Mouse (Mus musculus): ENCODE data around the gene Dtx4.
"Not testable (repeated sequence)": the region's sequence is repeated elsewhere in the genome, so short reads cannot be mapped to it uniquely, and the experiment has no call there.

DNA sequence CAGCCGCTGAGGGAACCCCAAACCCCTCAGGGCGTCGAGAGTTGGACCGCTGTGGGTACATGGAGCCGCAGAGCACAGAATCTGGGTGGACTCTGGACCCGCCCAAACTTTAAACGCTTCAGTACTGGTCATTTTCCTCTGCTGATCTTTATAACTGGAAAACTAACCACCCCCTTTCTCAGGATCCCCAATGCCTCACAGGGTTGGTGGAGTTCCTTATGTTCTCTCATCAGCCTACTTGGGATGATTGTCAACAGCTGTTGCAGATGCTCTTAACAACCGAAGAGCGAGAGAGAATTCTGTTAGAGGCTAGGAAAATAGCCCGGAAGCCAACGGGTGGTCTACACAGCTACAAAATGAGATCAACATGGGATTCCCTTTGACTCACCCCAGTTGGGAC is 44.2 kb upstream of the Dtx4 start, which contains the start of gene Fam111a:
- TF ChIP-seq POLR2A (IDR thresholded peaks at IDR 0.05; ENCODE audit: insufficient read depth, low read length); CTCF (IDR thresholded peaks at IDR 0.05; ENCODE audit: low read depth, low read length); EP300 (IDR thresholded peaks at IDR 0.05; ENCODE audit: insufficient read depth, low read depth, low read length): not testable (repeated sequence)
